Mouse (Mus musculus): Measurements from ENCODE around the gene Eaf2.
"Not testable (repeated sequence)": the region's sequence is repeated elsewhere in the genome, so short reads cannot be mapped to it uniquely, and the experiment has no call there.

Eaf2 gene

DNA sequence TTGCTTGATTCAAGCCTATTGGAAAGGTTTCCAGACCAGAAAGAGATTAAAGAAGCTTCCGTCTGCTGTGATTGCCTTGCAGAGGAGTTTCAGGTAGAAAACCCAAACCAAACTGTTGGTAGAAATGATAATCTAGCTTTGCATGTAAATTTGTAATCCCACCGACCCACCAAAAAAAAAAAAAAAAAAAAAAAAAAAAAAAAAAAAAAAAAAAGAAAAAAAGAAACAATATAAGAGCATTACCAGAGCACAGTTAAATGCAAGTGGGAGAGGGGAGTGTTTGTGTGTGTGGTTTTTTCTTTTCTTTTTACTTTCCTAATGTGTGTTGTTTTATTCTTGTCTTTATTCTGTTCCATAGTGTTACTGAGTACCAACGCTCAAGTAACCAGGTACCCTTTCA is 23.6 kb downstream of the Eaf2 start:
- in situ Hi-C loops (cut with MboI, MseI): no loop called here

- in situ Hi-C loops (cut with MboI, MseI): not testable (repeated sequence)
These were observed 27.9 kb downstream of the Eaf2 start for GRCm38 (mm10) chr16:36846894-36847293.

GRCm38 (mm10) chr16:36828820-36829219 is 46.0 kb downstream of the Eaf2 start:
- in situ Hi-C loops (cut with MboI, MseI): no loop called here

DNA sequence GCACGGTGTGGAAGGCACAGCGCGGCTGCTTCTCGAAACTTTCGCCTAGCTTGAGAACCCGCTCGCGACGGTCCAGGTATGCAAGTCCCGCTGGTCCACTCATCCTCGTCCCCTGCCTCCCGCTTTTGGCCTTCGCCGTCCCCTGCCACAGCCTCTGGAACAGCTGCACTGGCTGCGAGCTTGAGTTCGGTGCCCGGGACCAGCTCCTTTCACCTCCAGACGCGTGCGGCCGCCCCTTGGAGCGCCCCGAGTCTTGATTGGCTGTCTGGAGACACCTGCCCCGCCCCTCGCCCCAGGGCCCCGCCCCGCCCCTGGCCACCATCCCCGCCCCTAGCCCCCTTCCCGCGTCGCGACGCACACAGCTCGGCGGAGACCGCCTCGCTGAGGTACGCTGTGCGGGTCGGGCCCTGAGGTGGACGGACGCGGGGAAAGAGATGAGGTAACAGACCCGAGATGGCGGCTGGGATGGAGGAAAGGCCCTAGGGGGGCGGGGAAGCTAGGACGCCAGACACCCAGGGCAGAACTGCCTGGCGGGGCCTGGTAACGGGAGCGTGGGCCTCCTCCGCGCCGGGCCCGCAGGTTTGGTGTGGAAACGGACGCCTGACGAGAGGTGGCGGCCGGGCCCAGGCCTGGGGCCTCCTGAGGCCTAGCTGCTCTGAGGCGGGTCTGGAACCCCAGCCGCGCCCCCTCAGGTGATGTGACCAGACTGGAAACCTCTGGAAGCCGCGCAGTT is 46.6 kb downstream of the Eaf2 start, which contains the start of gene Iqcb1:
TSS of gene Iqcb1 (plus strand) at position 332 of the 733 bp plus-strand sequence.
- in situ Hi-C loops (cut with MboI, MseI): no loop called here

DNA sequence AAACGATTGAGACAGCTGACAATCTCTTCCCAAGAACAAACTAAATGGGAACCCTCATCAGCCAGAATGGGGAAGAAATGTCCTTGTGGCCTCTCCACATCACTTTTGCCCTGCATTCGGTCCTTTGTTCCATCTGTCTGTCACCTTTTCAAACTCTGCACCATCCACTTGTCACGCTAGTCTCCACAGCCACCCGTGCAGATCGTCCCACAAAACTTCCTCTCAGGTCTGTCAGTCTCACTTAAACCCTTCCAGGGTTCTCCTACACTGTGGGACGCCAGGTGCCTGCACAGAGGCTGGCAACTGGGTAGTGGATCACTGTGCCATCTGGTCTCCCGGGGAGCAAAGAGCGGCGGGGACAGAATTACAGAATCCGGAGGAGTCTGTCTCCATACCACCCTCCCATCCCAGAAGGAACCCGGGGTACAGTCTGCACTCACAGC is 47.2 kb downstream of the Eaf2 start:
- in situ Hi-C loops (cut with MboI, MseI): no loop called here

GRCm38 (mm10) chr16:36821474-36821873 is 53.3 kb downstream of the Eaf2 start:
- in situ Hi-C loops (cut with MboI, MseI): no loop called here

- in situ Hi-C loops (cut with MboI, MseI): no loop called here
These were observed 54.1 kb downstream of the Eaf2 start for GRCm38 (mm10) chr16:36820747-36821146.

GRCm38 (mm10) chr16:36820016-36820415 is 54.8 kb downstream of the Eaf2 start:
- in situ Hi-C loops (cut with MboI, MseI): no loop called here

DNA sequence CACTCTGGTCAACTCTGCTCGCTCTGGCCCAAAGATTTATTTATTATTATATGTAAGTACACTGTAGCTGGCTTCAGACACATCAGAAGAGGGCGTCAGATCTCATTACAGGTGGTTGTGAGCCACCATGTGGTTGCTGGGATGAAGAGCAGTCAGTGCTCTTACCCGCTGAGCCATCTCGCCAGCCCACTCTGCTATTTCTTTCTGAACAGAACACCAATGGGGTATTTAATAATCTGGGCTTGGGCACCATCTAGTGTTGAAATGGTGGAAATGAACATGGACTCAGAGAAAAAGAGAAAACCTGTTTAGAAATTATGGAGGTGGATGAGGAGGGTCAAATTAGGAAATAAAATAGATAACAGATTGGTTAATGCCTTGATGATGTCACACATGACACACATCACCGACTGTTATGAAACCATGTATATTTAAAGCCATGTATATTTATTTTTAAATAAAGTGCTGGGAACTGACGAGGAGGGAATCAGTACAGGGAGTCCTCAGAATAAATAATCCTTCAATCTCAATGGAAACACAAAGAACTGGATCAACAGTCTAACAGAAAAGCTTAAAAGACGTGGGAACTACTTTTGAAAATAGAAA is 57.4 kb downstream of the Eaf2 start:
- in situ Hi-C loops (cut with MboI, MseI): no loop called here

GRCm38 (mm10) chr16:36816916-36817315 is 57.9 kb downstream of the Eaf2 start:
- in situ Hi-C loops (cut with MboI, MseI): no loop called here

GRCm38 (mm10) chr16:36813680-36814079 is 61.1 kb downstream of the Eaf2 start:
- in situ Hi-C loops (cut with MboI, MseI): loop anchor here (5.0 kb wide), 2 partner anchors 86 to 331 kb away; no protein-coding TSS in a partner anchor

GRCm38 (mm10) chr16:36808616-36809015 is 66.2 kb downstream of the Eaf2 start:
- in situ Hi-C loops (cut with MboI, MseI): no loop called here

- in situ Hi-C loops (cut with MboI, MseI): no loop called here
These were observed 72.4 kb downstream of the Eaf2 start for GRCm38 (mm10) chr16:36802361-36802760.

DNA sequence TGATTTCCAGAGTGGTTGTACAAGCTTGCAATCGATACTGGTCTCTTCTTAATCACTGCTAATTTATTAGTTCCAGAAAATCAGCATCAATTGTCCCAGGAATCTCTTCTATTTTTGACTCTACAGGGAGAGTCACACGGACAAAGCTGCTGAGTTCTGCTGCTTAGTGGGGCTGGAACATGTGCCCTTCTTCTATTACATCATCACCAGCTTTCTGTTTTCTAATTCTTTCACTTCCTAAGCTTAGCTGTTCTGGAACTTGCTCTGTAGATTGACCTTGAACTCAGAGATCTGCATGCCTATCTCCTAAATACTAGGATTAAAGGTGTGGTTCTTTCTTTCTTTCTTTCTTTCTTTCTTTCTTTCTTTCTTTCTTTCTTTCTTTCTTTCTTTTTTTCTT is 76.5 kb downstream of the Eaf2 start:
- in situ Hi-C loops (cut with MboI, MseI): no loop called here

DNA sequence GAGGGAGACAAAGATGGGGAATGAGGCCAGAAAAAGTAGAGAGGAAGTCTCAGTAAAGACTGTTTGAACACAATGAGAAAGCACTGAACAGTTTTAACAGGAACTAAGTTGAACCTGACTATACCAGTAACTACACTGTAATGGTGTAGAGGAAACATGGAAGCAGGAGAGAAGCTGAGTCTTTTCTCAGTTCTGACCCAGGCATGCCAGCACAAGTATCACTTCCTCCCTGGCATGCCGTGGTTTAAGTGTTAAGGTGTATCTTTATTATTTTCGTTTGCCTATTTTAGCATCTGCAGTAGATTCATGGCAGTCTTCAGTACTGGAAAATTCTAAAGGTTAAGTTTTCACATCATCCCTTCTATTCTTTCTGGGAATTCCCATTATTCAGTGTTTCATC is 79.8 kb downstream of the Eaf2 start:
- in situ Hi-C loops (cut with MboI, MseI): no loop called here

DNA sequence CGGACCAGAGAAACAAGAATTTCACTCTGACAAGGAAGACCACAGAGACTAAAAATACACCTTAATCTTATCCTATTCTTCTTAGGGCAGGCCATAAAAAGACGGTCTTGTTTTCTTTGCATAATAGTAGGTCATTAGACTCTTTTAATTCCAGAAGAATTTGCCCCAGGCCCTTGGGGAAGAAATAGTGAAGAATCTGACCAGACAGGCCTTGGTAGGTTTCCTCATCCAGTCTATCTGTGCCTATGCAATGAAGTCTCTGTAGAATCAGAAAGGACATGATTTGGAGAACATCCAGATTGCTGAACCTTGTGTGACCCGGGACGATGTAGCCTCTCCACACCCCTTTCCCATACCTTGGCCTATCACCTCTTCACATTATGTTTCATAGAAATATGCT is 84.6 kb downstream of the Eaf2 start:
- in situ Hi-C loops (cut with MboI, MseI): no loop called here

- in situ Hi-C loops (cut with MboI, MseI): no loop called here
These were observed 88.3 kb downstream of the Eaf2 start for GRCm38 (mm10) chr16:36786466-36786865.

DNA sequence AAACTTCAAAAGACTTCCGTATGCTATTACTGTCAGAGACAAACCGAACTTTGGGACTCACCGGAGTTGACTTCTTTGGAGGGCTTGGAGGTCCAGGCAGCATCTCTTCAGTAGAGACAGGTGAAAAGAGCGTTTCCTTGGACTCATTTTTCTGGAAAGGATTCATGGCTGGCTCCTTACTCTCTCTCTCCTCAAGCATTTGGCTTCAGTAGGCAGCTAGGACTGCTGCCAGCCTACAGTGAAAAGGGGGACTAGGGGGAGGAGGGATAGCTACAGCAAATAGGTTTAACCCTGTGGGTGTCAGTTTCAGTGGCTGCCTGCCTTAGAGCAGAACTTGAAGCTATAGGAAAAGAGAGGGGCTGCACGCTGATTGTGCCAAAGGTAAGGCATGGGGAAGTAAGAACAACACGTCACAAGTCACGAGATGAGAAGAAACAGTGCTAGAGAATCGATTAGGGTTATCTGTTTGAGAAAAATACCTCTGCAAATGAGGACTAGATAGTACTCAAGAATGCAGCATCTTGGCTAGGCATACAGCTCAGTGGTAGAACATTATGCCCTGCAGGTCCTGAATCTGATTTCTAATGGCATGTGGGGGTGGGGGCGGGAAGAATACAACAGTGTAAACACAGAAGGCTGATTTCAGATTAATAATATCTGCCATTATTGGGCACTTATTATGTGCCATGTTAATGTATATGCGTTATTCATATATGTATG is 90.0 kb downstream of the Eaf2 start, which contains the start of gene Slc15a2:
TSS of gene Slc15a2 (minus strand) at position 369 of the 720 bp plus-strand sequence.
- in situ Hi-C loops (cut with MboI, MseI): no loop called here

DNA sequence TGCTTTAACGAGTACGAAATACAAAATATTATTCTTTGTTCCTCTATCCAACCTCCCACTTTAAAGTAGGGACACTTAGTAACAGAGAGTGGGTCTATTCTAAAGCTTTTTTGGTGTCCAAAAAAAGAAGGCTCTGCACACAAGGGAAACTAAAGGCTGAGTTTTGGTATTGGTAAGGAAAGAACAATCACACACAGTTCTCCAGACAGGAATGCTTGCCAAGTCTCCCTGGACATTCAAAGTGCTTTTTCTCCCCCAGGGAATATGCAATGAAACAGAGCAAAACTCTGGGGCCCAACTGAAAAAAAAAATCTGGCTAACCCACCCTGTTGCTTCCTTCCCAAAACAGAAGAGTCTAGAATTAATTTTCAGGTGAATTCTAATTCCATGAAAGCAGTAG is 90.7 kb downstream of the Eaf2 start:
- in situ Hi-C loops (cut with MboI, MseI): no loop called here

DNA sequence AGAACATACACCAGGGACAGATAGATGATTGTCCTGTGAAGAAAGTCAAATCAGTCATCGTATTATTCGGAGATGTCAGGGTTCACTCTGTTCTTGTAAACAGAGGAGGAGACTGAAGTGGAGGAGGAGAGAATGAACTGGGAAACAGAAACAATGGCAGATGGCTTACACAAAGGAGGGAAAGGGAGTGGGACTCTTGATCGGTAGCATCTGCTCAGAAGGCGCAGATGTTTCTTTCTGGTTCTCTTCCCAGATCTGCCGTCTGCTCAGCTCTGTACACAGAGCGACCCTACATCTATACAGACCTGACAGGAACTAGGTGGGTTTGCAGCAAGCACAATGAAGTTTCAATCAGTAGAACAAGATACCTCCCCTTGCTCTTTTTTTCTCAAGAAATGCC is 99.1 kb downstream of the Eaf2 start:
- in situ Hi-C loops (cut with MboI, MseI): no loop called here

DNA sequence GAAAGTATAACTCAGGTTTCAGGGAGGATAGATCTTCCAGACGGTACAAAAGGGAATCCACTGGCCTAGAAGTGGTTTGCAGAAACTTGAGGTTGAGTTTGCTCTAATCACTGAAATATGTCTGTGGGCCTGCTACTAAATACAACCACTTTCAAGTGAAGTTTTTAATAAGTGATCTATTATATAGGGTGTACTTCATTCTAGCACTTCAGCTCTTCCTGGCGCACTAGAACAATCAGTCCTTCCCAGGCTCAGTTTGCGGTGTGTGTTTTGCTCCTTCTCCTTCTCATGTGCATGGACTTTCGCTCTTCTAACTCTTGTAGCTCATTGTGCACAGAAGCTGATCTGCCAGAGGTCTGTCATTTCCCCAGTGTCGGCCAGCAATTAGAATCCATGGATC is 101.8 kb downstream of the Eaf2 start:
- in situ Hi-C loops (cut with MboI, MseI): no loop called here

DNA sequence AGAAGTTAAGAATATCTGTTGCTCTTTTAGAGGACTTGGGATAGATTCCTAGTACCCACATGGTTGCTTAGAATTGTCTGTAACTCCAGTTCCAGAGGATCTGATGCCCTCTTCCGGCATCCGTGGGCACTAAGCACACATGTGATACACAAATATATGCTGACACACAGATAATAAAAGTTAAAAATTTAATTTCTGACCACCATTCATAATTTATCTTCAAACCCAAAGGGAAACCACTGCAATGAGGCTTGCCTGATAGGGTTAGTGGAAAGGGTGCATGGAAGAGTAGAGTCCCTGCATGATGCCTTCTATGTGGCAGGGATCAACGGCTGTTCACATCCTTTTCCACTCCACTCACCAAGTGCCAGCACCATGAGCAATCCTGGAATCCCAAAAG is 103.1 kb downstream of the Eaf2 start:
- in situ Hi-C loops (cut with MboI, MseI): no loop called here

DNA sequence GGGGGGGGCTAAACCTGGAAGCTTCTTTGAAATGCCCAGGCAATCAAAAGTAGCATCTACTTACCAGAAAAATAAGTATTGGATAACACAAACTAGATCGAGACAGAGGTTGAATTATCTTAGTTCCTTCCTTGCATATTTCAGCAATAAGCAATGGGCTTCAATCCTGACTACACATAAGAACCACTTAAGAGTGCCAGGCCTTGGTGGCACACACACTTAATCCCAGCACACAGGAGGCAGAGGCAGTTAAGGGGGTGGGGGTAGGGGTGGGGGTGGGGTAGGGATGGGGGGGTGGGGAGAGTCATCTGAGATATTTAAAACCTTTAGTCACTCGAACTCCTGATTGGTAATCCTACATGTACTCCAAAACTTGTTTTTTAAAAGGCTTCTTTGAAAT is 103.6 kb downstream of the Eaf2 start:
- in situ Hi-C loops (cut with MboI, MseI): no loop called here

Measured in regulatory T cell (primary cell).